Mouse (Mus musculus) neural tube, embryonic 13.5 days (tissue): ENCODE data around the gene Sass6. TPM values are rescaled to one million over a fixed set of nuclear protein-coding genes. Genes with fewer than 3 reads are reported as not detected.

Source experiments
- ATAC-seq: fragments of 200-750 bp; cut with Nextera tagmentation; 2 replicates; pipeline ENCODE4 v1.8.0; 2017; ENCODE audit warnings: low read depth, mild to moderate bottlenecking, moderate TSS enrichment, moderate library complexity
- H3K27ac ChIP-seq: fragments of 300-500 bp; sonication (generic); replicated peaks from 2 replicates; pipeline ENCODE4 v1.5.1; 2015; ENCODE audit warnings: moderate library complexity, mild to moderate bottlenecking, inconsistent platforms
- H3K27me3 ChIP-seq: fragments of 300-500 bp; sonication (generic); 2 replicates; pipeline ENCODE4 v1.6.1; 2015; ENCODE audit warnings: mild to moderate bottlenecking, inconsistent platforms
- H3K36me3 ChIP-seq: fragments of 300-500 bp; sonication (generic); 2 replicates; pipeline ENCODE4 v1.6.1; 2015; ENCODE audit warnings: mild to moderate bottlenecking, inconsistent platforms
- H3K4me1 ChIP-seq: fragments of 300-500 bp; sonication (generic); replicated peaks from 2 replicates; pipeline ENCODE4 v1.6.1; 2015; ENCODE audit warnings: inconsistent platforms
- H3K4me2 ChIP-seq: fragments of 300-500 bp; sonication (generic); 2 replicates; pipeline ENCODE4 v1.6.1; 2015; ENCODE audit warnings: inconsistent platforms, mild to moderate bottlenecking, moderate library complexity
- H3K4me3 ChIP-seq: fragments of 300-500 bp; sonication (generic); 2 replicates; pipeline ENCODE4 v1.5.1; 2015; ENCODE audit warnings: mild to moderate bottlenecking, inconsistent platforms
- H3K9ac ChIP-seq: fragments of 300-500 bp; sonication (generic); 2 replicates; pipeline ENCODE4 v1.6.1; 2015; ENCODE audit warnings: moderate library complexity, mild to moderate bottlenecking, inconsistent platforms
- H3K9me3 ChIP-seq: fragments of 300-500 bp; sonication (generic); 2 replicates; pipeline ENCODE4 v1.6.1; 2016; ENCODE audit warnings: inconsistent platforms
- WGBS: fragments of 180-500 bp; shearing (Covaris S2); methylation state at CpG from one replicate; pipeline ENCODE4 v1.1.7; 2015; 5-methylcytosine and 5-hydroxymethylcytosine counted together
- polyA plus RNA-seq: library from polyadenylated mRNA; unstranded; fragments of >200 nt; fragmentation: Nextera tagmentation; extraction: Ambion mirVana; gene quantifications from 2 replicates; pipeline ENCODE4 v1.2.1, GENCODE M21; 2015

The Sass6 gene
- polyA plus RNA-seq, 1 experiment from 2014 or later, result 18.9 TPM

DNA sequence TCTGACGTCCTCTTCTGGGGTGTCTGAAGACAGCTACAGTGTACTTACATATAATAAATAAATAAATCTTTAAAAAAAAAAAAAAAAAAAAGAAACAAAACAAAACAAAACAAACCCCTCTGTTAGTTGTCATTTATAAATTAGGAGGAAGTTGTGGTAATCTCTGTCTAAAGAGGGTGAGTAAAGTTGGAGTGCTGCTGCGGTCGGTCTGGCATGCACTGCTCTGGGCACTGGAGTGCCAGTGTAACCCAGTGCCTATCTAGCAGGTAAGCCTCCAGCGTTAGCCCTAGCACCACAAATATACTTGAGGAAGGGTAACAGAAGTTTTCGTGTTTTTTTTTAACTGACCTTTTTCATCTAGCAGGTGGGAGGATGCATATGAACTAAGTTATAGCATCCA, 6.2 kb downstream of the Sass6 start:
- Histone ChIP-seq H3K27ac (no peak overlapping the region), H3K36me3 (no peaks in the 10 kb centered on the region), H3K4me2 (no peak overlapping the region), H3K27me3 (no peaks in the 10 kb centered on the region), H3K9ac (no peak overlapping the region), H3K4me3 (no peak overlapping the region), H3K9me3 (no peaks in the 10 kb centered on the region), H3K4me1 (peaks cover 2% of the 10 kb centered on the region)
- ATAC-seq, result no peak
- 83% methylated on average over 5 of the region's 5 CpGs for WGBS

DNA sequence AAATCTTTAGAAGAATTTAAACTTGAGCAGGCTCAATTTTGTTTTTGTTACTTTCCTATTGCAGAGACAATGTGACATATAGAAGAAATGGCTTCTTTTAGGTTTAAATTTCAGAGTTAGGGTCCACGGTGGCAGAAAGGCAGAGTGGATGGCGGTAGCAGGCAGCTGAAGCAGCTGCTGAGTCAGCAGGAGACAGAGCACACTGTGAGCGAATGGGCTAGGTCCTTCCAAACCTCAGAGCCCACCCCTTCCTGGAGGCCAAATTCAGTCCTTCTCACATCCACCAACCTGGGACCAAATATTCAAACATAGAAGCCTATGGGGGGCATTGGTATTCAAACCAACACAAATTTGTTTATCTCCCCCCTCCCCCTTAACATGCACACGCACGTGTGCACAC, 7.0 kb downstream of the Sass6 start:
- Histone ChIP-seq H3K36me3 (no peaks in the 10 kb centered on the region), H3K27ac (no peak overlapping the region), H3K4me3 (no peak overlapping the region), H3K9ac (no peak overlapping the region), H3K27me3 (no peaks in the 10 kb centered on the region), H3K4me2 (no peak overlapping the region), H3K9me3 (no peaks in the 10 kb centered on the region), H3K4me1 (no peaks in the 10 kb centered on the region)
- no peak for ATAC-seq
- WGBS, result 92% methylated on average over 5 of the region's 5 CpGs

DNA sequence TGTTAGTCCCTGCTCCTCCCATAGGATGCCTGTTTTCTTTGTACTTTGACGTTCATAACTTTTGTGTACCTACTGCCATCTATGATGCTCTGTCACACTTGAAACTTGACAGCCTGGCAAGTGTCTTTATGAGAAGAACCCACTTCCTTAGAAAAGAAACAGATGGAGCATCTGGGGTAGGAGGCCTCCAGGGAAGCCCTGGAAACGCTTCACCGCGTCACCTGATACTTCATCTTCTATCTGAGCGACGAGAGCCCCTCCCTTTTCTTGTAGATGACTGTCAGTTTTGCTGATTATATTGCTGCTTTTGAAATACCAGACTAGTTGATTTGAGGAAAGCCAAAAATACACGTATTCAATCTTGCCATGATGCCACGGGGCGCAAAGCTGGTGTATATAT, 9.8 kb downstream of the Sass6 start:
- H3K9ac ChIP-seq, result no peak overlapping the region

DNA sequence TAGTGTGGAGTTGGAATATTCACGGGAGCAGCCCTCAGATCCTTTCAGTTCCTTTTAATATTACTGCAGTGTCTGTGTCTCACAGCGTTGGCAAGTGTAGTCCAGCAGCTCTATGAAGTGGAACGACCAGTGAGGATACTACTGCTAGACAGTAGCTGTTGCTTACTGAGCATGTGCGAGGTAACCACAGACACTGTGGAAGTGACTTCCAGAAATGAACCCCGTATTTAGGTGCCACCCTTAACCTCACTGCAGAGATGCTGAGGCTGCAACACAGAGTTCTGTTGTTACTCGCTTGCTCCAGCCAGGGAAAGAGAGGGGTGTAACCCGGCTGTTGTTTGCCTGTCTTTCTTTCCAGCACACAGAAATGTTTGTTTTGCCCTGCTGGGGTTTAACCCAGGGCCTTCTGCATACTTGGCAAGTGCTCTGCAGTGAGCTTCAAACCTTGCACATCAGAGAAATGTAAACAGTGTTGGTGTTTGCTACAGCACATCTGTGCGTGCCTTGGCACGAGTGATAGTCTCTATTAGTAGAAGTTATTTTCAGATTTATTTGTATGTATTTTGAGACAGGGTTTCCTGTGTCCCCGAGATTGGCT, 19.6 kb downstream of the Sass6 start, which contains the start of gene Trmt13:
TSS of gene Trmt13 (minus strand) at position 293 of the 598 bp plus-strand sequence.
- no peaks in the 10 kb centered on the region for H3K27me3 ChIP-seq
- no peaks in the 10 kb centered on the region for H3K4me1 ChIP-seq
- ATAC-seq, result no peak
- 85% methylated on average over 10 of the region's 10 CpGs for WGBS
- H3K4me2 ChIP-seq, result no peak within 1 kb of the TSS
- no peak within 1 kb of the TSS for H3K4me3 ChIP-seq
- H3K9ac ChIP-seq, result no peak within 1 kb of the TSS
- peaks cover 58% of the 10 kb centered on the region for H3K36me3 ChIP-seq
- no peak within 1 kb of the TSS for H3K27ac ChIP-seq
- H3K9me3 ChIP-seq, result no peaks in the 10 kb centered on the region

More for the DNA sequence above, 9.8 kb downstream of the Sass6 start:
- Histone ChIP-seq H3K4me1 (no peaks in the 10 kb centered on the region), H3K4me3 (no peak overlapping the region), H3K9me3 (no peaks in the 10 kb centered on the region), H3K27me3 (no peaks in the 10 kb centered on the region), H3K4me2 (no peak overlapping the region), H3K36me3 (peaks cover 21% of the 10 kb centered on the region), H3K27ac (no peak overlapping the region)
- WGBS, result 79% methylated on average over 9 of the region's 9 CpGs
- no peak for ATAC-seq

DNA sequence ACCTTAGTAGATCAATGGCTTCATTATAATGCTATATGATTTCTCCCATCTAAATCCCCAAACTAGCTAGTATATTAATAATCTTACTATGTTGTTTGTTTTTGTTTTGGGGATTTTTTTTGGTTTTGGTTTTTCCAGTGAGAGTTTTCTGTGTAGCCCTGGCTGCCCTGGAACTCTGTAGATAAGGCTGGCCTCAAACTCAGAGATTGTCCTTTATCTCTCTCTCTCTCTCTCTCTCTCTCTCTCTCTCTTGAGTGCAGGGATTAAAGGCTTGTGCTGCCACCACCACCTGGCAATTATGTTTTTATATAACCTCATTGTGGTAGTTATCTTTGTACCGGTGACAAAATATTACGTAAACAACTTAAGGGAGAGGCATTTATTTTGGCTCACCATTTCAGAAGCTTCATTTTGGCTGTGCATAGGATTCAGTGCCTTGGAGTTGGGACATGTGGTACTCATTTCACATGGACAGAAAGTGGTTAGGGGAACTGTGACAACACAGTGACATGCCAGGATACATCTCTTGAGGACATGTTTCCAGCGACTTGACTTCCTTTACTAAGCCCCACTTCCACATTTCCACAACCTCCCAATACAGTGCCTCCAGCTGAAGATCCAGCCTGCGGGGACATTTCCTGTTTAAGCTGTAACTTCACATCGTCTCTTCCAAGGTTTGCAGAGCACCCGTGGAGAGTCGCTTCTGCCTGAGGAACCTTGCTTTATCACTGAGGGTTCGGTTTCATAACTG, 20.7 kb downstream of the Sass6 start:
- H3K4me3 ChIP-seq, result no peak overlapping the region
- 88% methylated on average over 8 of the region's 8 CpGs for WGBS

DNA sequence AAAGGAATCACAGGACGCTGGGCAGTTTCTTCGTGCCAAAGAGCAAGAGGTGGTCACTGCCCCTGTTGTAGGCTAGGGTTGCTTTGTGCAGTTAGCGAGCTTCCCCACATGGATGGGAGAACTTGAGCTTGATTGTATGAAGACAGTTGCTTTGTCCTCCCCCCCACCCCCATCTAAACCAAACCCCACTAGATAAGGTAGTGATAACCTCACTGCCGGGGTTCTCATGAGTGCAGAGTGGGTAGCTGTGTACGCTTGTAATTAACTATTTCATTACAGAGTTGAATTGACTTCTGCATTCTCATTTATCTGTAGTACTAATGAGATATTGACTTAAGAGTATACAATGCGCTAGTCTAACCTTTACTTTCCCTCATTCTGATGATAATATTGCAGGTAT, 24.1 kb downstream of the Sass6 start:
- 86% methylated on average over 6 of the region's 6 CpGs for WGBS
- Histone ChIP-seq H3K4me3 (no peak overlapping the region), H3K27ac (no peak overlapping the region), H3K9me3 (no peaks in the 10 kb centered on the region), H3K4me2 (no peak overlapping the region), H3K36me3 (peaks cover 64% of the 10 kb centered on the region), H3K4me1 (no peaks in the 10 kb centered on the region), H3K9ac (no peak overlapping the region), H3K27me3 (no peaks in the 10 kb centered on the region)
- no peak for ATAC-seq

More for the DNA sequence above, 20.7 kb downstream of the Sass6 start:
- Histone ChIP-seq H3K27me3 (no peaks in the 10 kb centered on the region), H3K4me1 (no peaks in the 10 kb centered on the region), H3K9me3 (no peaks in the 10 kb centered on the region), H3K9ac (no peak overlapping the region), H3K36me3 (peaks cover 58% of the 10 kb centered on the region), H3K27ac (no peak overlapping the region), H3K4me2 (no peak overlapping the region)
- no peak for ATAC-seq

DNA sequence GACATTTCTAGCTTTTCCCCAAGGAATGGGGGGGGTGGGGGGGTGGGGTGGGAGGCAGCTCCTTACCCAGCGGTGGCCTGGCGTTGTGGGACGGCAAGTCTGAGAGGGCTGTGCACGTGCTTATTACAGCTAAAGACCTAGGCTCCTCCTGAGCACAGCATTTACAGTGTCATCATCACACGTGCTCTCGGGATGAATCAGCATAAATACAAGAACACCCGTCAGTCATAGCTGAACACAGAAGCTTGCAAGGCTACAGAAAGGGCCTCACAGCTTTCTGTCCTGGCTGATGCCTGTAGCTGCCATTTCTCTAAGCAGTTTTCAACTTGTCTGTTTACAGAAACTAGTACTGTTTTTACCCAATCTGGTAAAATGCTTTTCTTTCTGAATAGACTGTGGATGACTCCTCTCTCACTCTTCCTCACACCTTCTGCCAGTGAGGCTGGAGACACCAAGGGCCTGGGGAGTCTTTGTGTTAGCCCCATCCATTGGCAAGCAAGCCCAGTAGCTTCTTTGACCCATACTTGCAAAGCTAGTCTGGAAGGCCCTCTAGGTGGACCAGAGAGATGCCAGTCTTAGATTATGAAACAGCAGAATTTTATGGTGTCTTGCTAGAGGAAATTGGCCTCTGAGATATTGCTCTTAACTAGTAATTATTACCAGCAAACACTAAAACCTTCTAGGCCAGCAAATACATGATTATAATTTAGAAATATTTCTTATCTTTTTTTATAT, 26.0 kb downstream of the Sass6 start:
- H3K4me1 ChIP-seq, result no peaks in the 10 kb centered on the region
- H3K36me3 ChIP-seq, result peaks cover 44% of the 10 kb centered on the region
- H3K9me3 ChIP-seq, result no peaks in the 10 kb centered on the region
- H3K4me2 ChIP-seq, result no peak overlapping the region
- no peaks in the 10 kb centered on the region for H3K27me3 ChIP-seq
- 95% methylated on average over 7 of the region's 7 CpGs for WGBS
- no peak overlapping the region for H3K27ac ChIP-seq
- no peak overlapping the region for H3K9ac ChIP-seq
- ATAC-seq, result no peak
- H3K4me3 ChIP-seq, result no peak overlapping the region

DNA sequence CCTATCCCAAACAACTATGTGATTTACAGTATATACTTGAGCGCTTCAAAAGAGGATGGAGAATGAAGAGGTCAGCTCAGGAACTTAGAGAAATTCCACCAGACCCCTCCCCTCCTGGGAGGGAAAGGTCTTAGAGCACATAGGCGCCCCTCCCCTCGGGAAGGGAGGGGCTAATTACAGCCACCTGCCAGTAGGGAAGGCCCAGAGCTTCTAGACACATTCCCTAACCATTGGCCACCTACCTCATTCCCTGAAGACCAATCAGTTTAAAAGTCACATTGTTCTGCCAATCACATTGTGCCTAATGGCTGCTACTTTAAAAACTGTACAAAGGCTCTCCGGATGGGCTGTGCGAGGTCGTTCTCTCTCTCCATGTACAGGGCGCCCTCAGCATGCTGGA, 27.9 kb downstream of the Sass6 start:
- no peaks in the 10 kb centered on the region for H3K9me3 ChIP-seq
- no peak overlapping the region for H3K9ac ChIP-seq
- 89% methylated on average over 7 of the region's 7 CpGs for WGBS
- H3K4me1 ChIP-seq, result no peaks in the 10 kb centered on the region
- no peak for ATAC-seq
- H3K4me3 ChIP-seq, result no peak overlapping the region
- H3K4me2 ChIP-seq, result no peak overlapping the region
- no peak overlapping the region for H3K27ac ChIP-seq
- no peaks in the 10 kb centered on the region for H3K27me3 ChIP-seq
- H3K36me3 ChIP-seq, result peaks cover 51% of the 10 kb centered on the region

DNA sequence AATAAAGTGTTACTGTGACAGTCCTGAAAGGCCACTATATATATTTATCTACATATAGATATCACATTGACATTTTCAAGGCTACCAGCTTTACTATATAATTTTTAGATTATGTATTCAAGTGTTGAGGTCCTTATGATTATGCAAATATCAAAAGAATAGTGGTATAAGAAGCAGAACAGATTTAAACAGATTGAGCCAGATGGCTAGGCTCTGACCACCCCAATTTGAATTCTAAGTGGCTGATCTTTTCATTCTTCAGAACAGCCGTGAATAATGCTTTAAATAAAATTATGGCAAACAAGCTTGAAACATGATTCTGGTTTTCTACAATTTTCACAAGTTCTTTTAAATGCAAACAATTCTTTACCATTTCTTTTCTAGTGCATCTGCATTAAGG, 36.7 kb downstream of the Sass6 start:
- Histone ChIP-seq H3K4me3 (no peak overlapping the region), H3K9ac (no peak overlapping the region), H3K9me3 (no peaks in the 10 kb centered on the region), H3K27me3 (no peaks in the 10 kb centered on the region), H3K36me3 (peaks cover 63% of the 10 kb centered on the region), H3K4me2 (no peak overlapping the region), H3K27ac (no peak overlapping the region), H3K4me1 (no peaks in the 10 kb centered on the region)
- WGBS, result 72% methylated on average over 1 of the region's 1 CpGs
- no peak for ATAC-seq

DNA sequence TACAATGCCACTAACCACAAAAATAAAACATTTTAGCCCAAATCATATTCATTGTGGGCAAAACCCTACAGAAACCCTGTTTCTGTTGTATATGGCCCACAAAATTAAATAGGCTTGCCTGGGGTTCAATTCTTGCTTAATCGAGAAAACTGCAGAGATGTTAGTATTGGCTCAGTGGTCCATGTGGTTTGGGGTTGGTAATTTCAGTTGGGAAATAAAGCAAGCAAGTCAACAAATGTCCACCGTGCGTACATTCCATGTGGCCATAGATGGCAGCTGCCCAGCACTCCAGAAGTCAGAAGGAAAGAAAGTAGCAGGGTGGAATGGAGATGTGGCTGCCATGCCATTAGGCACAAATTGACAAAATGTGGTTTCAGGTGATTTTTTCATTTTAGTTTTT, 38.2 kb downstream of the Sass6 start:
- peaks cover 68% of the 10 kb centered on the region for H3K36me3 ChIP-seq
- WGBS, result 94% methylated on average over 3 of the region's 3 CpGs
- ATAC-seq, result no peak
- H3K9me3 ChIP-seq, result no peaks in the 10 kb centered on the region
- H3K27ac ChIP-seq, result no peak overlapping the region
- no peak overlapping the region for H3K4me3 ChIP-seq
- no peaks in the 10 kb centered on the region for H3K4me1 ChIP-seq
- H3K9ac ChIP-seq, result no peak overlapping the region
- no peak overlapping the region for H3K4me2 ChIP-seq
- no peaks in the 10 kb centered on the region for H3K27me3 ChIP-seq

DNA sequence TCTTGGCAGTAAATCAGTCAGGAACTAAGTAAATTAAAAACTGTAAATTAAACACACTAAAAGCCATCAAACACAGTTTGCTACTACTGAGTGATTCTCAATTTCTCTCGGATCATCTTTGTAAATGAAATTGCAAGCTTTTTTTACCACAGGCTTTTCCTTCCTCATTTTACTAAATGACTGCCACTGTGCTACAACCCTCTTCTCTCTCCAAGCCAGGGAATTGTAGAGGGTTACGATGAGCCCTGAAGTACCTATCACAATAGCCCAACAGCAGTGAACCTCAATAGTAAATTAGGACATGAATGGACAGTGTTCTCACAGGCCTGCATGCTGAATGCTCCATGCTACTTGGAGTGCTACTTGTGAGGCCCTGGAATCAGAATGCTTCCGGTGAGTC, 39.3 kb downstream of the Sass6 start:
- Histone ChIP-seq H3K9me3 (no peaks in the 10 kb centered on the region), H3K27ac (no peak overlapping the region), H3K27me3 (no peaks in the 10 kb centered on the region), H3K4me1 (no peaks in the 10 kb centered on the region), H3K9ac (no peak overlapping the region), H3K36me3 (peaks cover 74% of the 10 kb centered on the region), H3K4me2 (no peak overlapping the region), H3K4me3 (no peak overlapping the region)
- WGBS, result 75% methylated on average over 3 of the region's 3 CpGs
- no peak for ATAC-seq

DNA sequence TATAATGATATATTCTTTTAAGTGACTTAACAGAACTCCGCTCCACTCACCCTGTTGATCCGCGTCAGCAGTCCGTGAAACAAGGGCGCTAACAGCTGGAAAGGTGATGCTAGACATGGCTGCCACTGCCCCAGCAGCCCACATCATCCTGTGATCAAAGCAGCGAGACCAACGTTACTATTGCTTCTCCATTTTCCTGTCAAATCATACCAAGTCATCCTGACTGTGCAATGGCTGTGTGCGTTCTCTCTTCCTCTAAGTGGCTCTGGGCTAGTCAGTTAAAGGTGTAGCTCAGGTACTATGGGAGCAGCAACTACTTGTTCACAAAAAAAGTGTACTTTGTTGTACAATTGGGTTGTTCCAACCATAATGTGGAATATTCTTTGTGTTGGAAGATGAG, 40.1 kb downstream of the Sass6 start:
- Histone ChIP-seq H3K4me3 (no peak overlapping the region), H3K4me2 (no peak overlapping the region), H3K9me3 (no peaks in the 10 kb centered on the region), H3K36me3 (peaks cover 82% of the 10 kb centered on the region), H3K27ac (no peak overlapping the region), H3K9ac (no peak overlapping the region), H3K27me3 (no peaks in the 10 kb centered on the region), H3K4me1 (no peaks in the 10 kb centered on the region)
- WGBS, result 93% methylated on average over 8 of the region's 8 CpGs
- ATAC-seq, result no peak
